Mouse (Mus musculus): ENCODE results near the gene Vps26c.

GRCm38 (mm10) chr16:94527152-94527534 lies 513 bp upstream of the Vps26c start:
- TF ChIP-seq POLR2A (IDR thresholded peaks at IDR 0.05; ENCODE audit: extremely low read depth, insufficient read depth, low read length) (no peak), CTCF (IDR thresholded peaks at IDR 0.05; ENCODE audit: low read depth, low read length) (no peak)

Measured in liver, adult 2 months (tissue).